Mouse (Mus musculus): ENCODE measurements around the gene Cldn24. TPM values are rescaled to one million over a fixed set of nuclear protein-coding genes. Genes with fewer than 3 reads are reported as not detected.
"Not testable (repeated sequence)": the region's sequence is repeated elsewhere in the genome, so short reads cannot be mapped to it uniquely, and the experiment has no call there.

Gene Cldn24
- polyA plus RNA-seq, 1 experiment from 2014 or later = not detected

DNA sequence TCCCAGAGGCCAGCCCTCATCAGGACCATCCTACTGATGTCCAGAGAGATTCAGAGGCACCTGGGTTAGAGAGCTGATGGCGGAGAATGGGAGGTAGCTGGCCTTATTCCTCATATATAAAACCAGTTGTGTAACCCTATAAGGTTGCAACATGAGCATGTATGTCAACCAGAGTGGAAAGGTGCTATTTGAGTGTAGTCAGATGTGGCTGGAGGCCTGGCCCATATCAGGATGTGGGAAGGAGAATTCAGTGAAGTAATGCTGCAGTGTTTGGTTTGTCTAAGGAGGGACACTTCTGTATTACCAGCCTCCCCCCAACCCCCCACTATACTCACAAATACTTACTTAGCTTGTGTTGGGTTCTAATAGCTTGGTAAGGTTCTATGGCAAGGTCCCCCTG lies 17.7 kb upstream of the Cldn24 start:
- no peak for ATAC-seq (ENCODE audit: low FRiP score, low read depth)
- no peaks in the 10 kb centered on the region for H3K27me3 ChIP-seq
- no peak overlapping the region for H3K4me2 ChIP-seq (replicated peaks)
- H3K4me1 ChIP-seq = 0 out of 2 replicates have a peak, but pooled peaks cover 3% of the 10 kb centered on the region
- 94% methylated on average over 1 of the region's 1 CpGs for WGBS
- H3K36me3 ChIP-seq = no peaks in the 10 kb centered on the region
- no peaks in the 10 kb centered on the region for H3K9me3 ChIP-seq
- H3K4me3 ChIP-seq = no peak overlapping the region
- no peak overlapping the region for H3K27ac ChIP-seq (replicated peaks)
- no peak overlapping the region for H3K9ac ChIP-seq (replicated peaks)

DNA sequence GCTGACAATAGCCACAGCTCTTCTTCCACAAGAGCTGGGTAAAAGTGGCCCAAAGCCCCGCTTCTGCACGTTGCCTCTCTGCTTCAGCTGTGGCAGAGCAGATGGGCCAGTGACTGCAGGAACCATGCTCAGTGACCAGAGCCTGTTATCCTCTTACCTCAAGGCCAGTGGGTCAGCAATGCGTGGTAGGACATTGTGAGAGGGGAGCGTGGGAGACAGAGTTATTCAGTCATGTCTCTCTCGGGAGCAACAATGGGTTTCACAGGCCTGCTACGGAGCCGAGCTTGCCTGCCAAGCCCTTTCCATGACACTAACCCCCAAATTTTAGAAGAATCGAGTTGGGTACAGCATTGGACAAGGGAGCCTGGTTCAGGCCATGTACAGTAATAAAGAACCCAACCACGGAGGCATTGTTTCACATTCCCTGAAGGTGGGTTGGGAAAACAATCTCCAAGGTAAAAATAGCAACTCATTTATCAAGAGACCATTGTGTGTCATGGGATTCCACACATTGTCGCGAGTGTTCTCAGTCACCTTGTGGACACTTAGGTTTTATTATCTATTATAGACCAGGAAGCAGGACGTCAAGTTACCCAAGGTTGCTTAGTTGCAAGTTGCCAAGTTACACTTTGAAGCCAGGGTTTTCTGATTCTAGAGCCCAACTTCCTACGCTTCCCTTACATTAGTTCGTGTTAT lies 11.8 kb upstream of the Cldn24 start:
- ATAC-seq (ENCODE audit: low FRiP score, low read depth) = no peak
- 0 out of 2 replicates have a peak, but pooled peaks cover 3% of the 10 kb centered on the region for H3K4me1 ChIP-seq

DNA sequence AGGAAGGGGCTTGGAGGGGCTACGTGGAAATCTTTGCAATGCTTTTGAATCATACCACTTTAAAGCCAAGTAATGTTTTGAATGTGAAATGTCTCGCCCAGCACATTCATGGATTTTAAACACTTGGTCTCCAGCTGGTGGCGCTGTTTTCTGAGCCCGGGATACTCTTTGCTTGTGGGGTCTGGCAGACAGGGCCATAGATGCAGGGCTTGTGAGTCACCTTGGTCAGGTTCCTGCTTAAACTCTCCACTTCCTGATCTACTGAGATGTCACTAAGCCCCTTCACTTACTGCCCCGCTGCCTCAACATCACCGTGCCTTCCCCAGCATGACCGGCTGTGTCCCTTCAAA lies 11.3 kb upstream of the Cldn24 start:
- WGBS = 76% methylated on average over 7 of the region's 7 CpGs
- Histone ChIP-seq H3K4me2 (replicated peaks) (no peak overlapping the region), H3K4me1 (0 out of 2 replicates have a peak, but pooled peaks cover 3% of the 10 kb centered on the region), H3K27ac (replicated peaks) (no peak overlapping the region), H3K4me3 (no peak overlapping the region), H3K9ac (replicated peaks) (no peak overlapping the region), H3K36me3 (no peaks in the 10 kb centered on the region), H3K27me3 (no peaks in the 10 kb centered on the region), H3K9me3 (no peaks in the 10 kb centered on the region)
- no peak for ATAC-seq (ENCODE audit: low FRiP score, low read depth)

More for the DNA sequence above, 11.8 kb upstream of the Cldn24 start:
- H3K9ac ChIP-seq (replicated peaks) = no peak overlapping the region
- no peak overlapping the region for H3K4me2 ChIP-seq (replicated peaks)
- H3K27ac ChIP-seq (replicated peaks) = no peak overlapping the region
- H3K27me3 ChIP-seq = no peaks in the 10 kb centered on the region
- no peaks in the 10 kb centered on the region for H3K9me3 ChIP-seq
- no peak overlapping the region for H3K4me3 ChIP-seq
- no peaks in the 10 kb centered on the region for H3K36me3 ChIP-seq
- 87% methylated on average over 14 of the region's 14 CpGs for WGBS

DNA sequence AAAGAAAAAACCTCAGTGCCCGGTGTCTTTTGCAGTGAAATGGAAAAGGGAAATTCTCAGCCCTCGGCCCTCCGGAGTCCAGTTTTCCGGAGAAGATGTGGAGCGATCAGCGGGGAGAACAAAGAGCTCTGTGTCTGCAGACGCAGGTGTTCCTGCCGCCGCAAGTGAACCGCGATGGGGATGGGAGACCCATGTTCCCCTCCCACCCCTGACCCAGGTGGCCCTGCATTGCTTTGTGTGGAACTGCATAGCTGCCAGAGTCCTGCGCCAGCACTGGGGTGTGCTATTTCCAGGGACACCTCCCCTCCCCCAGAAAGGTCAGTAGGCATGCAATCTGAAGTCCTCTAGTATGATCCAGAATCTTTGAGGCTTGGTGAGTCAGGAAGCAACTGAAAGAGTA lies 10.7 kb upstream of the Cldn24 start:
- WGBS = 90% methylated on average over 12 of the region's 12 CpGs
- H3K4me1 ChIP-seq = 0 out of 2 replicates have a peak, but pooled peaks cover 3% of the 10 kb centered on the region
- H3K27ac ChIP-seq (replicated peaks) = no peak overlapping the region
- H3K9ac ChIP-seq (replicated peaks) = no peak overlapping the region
- ATAC-seq (ENCODE audit: low FRiP score, low read depth) = no peak
- H3K9me3 ChIP-seq = no peaks in the 10 kb centered on the region
- no peaks in the 10 kb centered on the region for H3K36me3 ChIP-seq
- H3K4me2 ChIP-seq (replicated peaks) = no peak overlapping the region
- H3K27me3 ChIP-seq = no peaks in the 10 kb centered on the region
- no peak overlapping the region for H3K4me3 ChIP-seq

DNA sequence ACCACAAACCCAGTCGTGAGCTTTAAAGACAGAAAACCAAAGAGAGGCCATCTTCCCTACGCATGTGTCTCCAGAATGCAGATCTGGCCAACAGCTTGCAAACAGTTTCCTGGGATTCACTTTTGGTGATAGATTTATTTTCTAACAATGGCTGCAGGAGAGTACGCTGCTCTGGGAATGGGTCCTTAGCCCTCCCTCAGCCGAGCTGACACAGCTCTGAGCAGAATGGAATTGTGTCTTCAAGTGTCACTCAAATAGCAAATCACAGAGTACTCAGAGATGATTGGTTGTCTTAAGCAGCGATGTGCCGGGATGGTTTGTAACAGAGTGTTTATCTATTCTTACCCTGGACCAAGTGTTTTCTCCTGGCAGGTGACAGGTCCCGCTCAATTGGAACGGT lies 2.9 kb upstream of the Cldn24 start:
- Histone ChIP-seq H3K9ac (replicated peaks) (no peak overlapping the region), H3K4me1 (peaks cover 3% of the 10 kb centered on the region; the same call in 1 of the 2 replicates), H3K36me3 (no peaks in the 10 kb centered on the region), H3K27ac (replicated peaks) (no peak overlapping the region), H3K9me3 (no peaks in the 10 kb centered on the region), H3K4me2 (replicated peaks) (no peak overlapping the region), H3K27me3 (no peaks in the 10 kb centered on the region), H3K4me3 (no peak overlapping the region)
- ATAC-seq (ENCODE audit: low FRiP score, low read depth) = no peak
- 91% methylated on average over 8 of the region's 8 CpGs for WGBS

DNA sequence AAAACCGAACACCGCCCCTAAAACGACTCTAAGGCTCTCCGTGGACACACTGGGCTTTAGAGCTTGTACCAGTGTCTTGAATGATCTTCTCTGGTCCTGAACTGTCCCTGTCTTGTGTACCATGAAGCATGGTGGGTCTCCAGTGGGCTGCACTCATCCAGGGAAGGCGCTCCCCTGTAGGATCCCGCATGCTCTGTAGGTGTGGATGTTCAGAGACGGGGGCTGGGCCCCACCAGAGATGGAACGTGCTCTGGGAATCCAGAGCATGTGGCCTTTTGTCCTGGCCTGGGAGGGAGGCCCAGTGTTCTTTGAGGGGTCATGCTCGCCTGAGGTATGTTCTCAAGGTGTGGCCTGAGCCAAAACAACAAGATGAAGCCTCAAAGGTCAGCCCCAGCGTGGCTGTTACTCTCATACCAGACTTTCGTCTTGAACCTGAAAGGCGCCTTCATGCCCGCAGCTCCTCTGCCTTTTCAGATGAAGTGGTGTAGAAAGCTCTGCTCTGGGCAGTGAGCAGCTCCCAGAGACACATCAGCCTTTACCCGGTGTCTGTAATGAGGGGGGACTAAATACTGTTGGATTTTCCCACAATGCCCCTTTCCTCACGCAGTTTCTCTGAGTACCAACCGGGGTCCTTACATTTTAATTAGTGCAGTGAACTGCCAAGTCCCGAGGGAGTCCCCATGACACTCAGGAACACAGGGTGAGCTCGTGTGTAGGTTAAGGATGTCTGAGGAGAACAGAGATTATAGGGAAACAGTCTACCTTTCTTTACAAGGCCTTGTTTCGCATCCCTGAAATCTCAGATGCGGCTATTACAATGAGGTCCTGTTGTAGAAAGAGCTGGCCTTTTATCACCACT lies 800 bp upstream of the Cldn24 start:
- WGBS = 86% methylated on average over 20 of the region's 20 CpGs
- H3K27me3 ChIP-seq = no peaks in the 10 kb centered on the region
- H3K4me2 ChIP-seq (replicated peaks) = no peak overlapping the region
- H3K27ac ChIP-seq (replicated peaks) = no peak overlapping the region
- no peak overlapping the region for H3K9ac ChIP-seq (replicated peaks)
- H3K36me3 ChIP-seq = no peaks in the 10 kb centered on the region
- no peaks in the 10 kb centered on the region for H3K9me3 ChIP-seq
- ATAC-seq (ENCODE audit: low FRiP score, low read depth) = no peak
- H3K4me3 ChIP-seq = no peak overlapping the region
- peaks cover 7% of the 10 kb centered on the region; the same call in 1 of the 2 replicates for H3K4me1 ChIP-seq

DNA sequence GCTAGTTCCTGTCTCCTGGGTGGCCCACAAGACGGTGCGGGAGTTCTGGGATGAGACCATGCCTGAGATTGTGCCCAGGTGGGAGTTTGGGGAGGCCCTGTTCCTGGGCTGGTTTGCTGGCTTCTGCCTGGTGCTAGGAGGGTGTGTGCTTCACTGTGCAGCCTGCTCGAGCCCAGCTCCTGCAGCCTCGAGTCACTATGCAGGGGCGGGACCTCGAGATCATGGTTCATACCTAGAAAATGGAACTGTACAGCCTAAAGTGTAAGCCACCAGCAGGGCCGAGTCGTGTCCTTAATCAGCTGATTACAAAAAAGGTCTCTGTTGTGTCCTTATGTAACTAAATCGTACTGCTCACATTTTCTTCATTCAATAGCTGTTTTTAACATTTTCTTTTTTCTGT lies 598 bp downstream of the Cldn24 start:
- not testable (repeated sequence) for H3K27me3 ChIP-seq; H3K9ac ChIP-seq (replicated peaks); H3K4me2 ChIP-seq (replicated peaks); H3K4me3 ChIP-seq; H3K9me3 ChIP-seq; H3K27ac ChIP-seq (replicated peaks); ATAC-seq (ENCODE audit: low FRiP score, low read depth); H3K36me3 ChIP-seq; H3K4me1 ChIP-seq
- WGBS = 93% methylated on average over 7 of the region's 9 CpGs

DNA sequence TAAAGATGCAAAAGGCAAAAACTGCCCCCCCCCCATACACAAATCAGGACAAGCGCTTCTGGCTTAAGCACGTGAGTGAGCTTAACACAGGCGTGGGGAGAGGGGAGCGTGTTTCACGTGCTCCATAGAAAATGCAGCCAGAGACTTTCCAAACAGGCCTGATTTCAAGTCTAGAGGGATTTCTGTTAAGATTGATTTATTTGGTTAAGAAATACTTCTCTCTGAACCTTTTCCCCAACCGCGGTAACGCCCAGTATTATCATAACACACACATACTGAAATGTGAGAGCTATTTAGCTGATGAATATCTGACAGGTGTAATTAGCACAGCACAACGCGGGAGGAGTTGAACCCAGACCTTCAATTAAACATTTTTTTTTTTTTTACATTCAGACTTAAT lies 1.8 kb downstream of the Cldn24 start:
- ATAC-seq (ENCODE audit: low FRiP score, low read depth) = no peak
- Histone ChIP-seq H3K27ac (replicated peaks) (no peak overlapping the region), H3K4me1 (peaks cover 7% of the 10 kb centered on the region; the same call in 1 of the 2 replicates), H3K4me3 (no peak overlapping the region), H3K27me3 (no peaks in the 10 kb centered on the region), H3K9me3 (no peaks in the 10 kb centered on the region), H3K36me3 (no peaks in the 10 kb centered on the region), H3K9ac (replicated peaks) (no peak overlapping the region), H3K4me2 (replicated peaks) (no peak overlapping the region)
- WGBS = 67% methylated on average over 10 of the region's 10 CpGs

DNA sequence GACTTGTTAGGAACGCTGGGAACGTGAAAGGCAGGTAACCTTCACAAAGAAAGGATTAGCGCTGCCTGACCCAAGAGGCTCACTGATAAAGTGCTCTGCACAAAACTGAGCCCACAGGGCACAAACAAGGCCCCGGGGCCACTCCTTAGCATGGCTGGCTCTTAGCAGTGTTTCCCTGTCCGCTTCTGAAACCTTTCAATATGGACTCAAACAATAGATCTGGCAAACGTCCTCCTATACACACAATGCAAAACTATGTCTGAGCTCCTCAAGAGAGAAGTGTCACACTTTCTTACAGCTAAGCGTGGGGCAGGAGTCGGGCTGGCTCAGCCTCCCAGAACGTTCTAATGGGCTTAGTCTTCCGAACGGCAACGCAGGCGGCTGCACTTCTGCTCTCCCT lies 2.2 kb downstream of the Cldn24 start, which contains the start of gene Cldn22:
Cldn22 (plus strand) TSS at position 301 of the 400 bp plus-strand sequence.
- Histone ChIP-seq H3K27ac (replicated peaks) (no peak within 1 kb of the TSS), H3K4me3 (no peak within 1 kb of the TSS), H3K4me1 (peaks cover 7% of the 10 kb centered on the region; the same call in 1 of the 2 replicates), H3K9ac (replicated peaks) (no peak within 1 kb of the TSS), H3K4me2 (replicated peaks) (no peak within 1 kb of the TSS), H3K9me3 (no peaks in the 10 kb centered on the region), H3K27me3 (no peaks in the 10 kb centered on the region), H3K36me3 (no peaks in the 10 kb centered on the region)
- WGBS = 39% methylated on average over 13 of the region's 13 CpGs
- ATAC-seq (ENCODE audit: low FRiP score, low read depth) = no peak

DNA sequence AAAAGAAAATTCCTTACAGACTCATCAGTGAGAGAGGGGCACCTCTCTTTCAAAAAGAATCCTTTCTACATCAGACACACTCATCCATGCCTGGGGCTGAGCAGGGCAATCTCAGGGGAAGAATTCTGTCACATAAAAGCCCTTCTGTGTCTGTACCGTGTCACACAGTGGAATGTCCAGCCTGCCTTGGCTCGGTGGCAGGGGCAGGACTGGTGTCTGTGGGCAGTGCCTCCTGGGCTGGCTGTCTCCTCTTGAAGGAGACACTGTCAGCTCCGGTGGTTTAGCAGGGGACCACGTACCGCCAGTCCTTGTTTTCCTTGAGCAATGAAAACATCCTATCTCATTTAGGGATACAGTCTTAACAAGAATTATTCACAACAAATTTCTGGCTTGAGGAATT lies 3.7 kb downstream of the Cldn24 start:
- no peak overlapping the region for H3K4me3 ChIP-seq

DNA sequence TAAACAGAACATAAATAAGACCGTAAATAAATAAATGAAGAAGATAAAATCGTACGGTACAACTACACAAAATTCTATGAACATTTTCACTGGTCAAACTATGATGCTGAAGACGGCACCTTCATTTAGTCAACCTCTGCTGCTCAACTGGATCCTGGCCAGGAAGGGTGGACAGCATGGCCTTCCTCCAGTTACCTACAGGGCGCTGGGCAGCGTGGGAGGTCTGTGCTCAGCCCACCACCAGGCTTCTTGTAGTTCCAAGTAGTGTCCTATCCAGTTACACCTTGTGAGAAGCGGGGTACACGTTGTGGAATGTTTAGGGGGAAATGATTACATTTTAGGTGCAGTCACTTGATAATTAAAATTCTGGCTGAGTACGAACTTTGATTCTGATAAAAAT lies 5.0 kb downstream of the Cldn24 start:
- no peak overlapping the region for H3K27ac ChIP-seq (replicated peaks)
- no peak for ATAC-seq (ENCODE audit: low FRiP score, low read depth)
- H3K4me1 ChIP-seq = 0 out of 2 replicates have a peak, but pooled peaks cover 7% of the 10 kb centered on the region
- no peaks in the 10 kb centered on the region for H3K9me3 ChIP-seq
- H3K27me3 ChIP-seq = no peaks in the 10 kb centered on the region
- H3K9ac ChIP-seq (replicated peaks) = no peak overlapping the region
- no peak overlapping the region for H3K4me2 ChIP-seq (replicated peaks)
- H3K4me3 ChIP-seq = no peak overlapping the region
- WGBS = 88% methylated on average over 9 of the region's 9 CpGs
- no peaks in the 10 kb centered on the region for H3K36me3 ChIP-seq

More for the DNA sequence above, 3.7 kb downstream of the Cldn24 start:
- no peak for ATAC-seq (ENCODE audit: low FRiP score, low read depth)
- H3K9ac ChIP-seq (replicated peaks) = no peak overlapping the region
- no peak overlapping the region for H3K4me2 ChIP-seq (replicated peaks)
- no peak overlapping the region for H3K27ac ChIP-seq (replicated peaks)
- H3K27me3 ChIP-seq = no peaks in the 10 kb centered on the region
- no peaks in the 10 kb centered on the region for H3K36me3 ChIP-seq
- 62% methylated on average over 5 of the region's 5 CpGs for WGBS
- no peaks in the 10 kb centered on the region for H3K9me3 ChIP-seq
- peaks cover 7% of the 10 kb centered on the region; the same call in 1 of the 2 replicates for H3K4me1 ChIP-seq

DNA sequence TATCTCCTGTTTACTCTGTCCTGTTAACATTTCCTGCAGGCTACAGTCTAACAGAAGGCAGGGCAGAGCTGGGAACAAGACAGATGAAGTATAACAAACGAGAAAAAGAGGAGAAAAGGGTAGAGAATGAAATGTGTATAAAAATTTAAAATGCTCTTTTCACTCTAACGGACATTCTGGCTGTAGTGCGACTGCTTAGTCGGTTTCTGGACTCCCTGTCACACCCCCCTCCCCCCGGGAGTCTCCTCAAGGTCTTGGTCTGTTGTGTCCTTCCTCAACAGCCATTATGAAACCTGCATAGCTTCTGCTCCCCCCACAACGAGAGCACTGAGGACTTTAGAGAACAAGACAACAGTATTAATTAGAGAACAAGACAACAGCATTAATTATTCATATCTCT lies 10.7 kb downstream of the Cldn24 start:
- Histone ChIP-seq H3K27ac (replicated peaks) (no peak overlapping the region), H3K27me3 (no peaks in the 10 kb centered on the region), H3K9ac (replicated peaks) (no peak overlapping the region), H3K4me2 (replicated peaks) (no peak overlapping the region), H3K4me1 (0 out of 2 replicates have a peak, but pooled peaks cover 2% of the 10 kb centered on the region), H3K36me3 (no peaks in the 10 kb centered on the region), H3K4me3 (no peak overlapping the region), H3K9me3 (no peaks in the 10 kb centered on the region)
- 84% methylated on average over 6 of the region's 6 CpGs for WGBS
- ATAC-seq (ENCODE audit: low FRiP score, low read depth) = no peak

All from midbrain, embryonic 12.5 days (tissue).